Mouse (Mus musculus): Measurements from ENCODE around the gene Mcm2.

GRCm38 (mm10) chr6:88884690-88885089, 13.9 kb downstream of the Mcm2 start:
- TF ChIP-seq POLR2A (IDR thresholded peaks at IDR 0.05; ENCODE audit: low read depth, low read length) (no peak), CTCF (IDR thresholded peaks at IDR 0.05; ENCODE audit: extremely low read depth, insufficient read depth, insufficient read length, insufficient replicate concordance) (no peak)
